Mouse (Mus musculus): ENCODE data around the gene Wbp1. TPM values are rescaled to one million over a fixed set of nuclear protein-coding genes. Genes with fewer than 3 reads are reported as not detected.

Wbp1 gene
- polyA plus RNA-seq, 1 experiment: 85.6 TPM

GRCm38 (mm10) chr6:83140044-83140443 is 18.7 kb upstream of the Wbp1 start:
- DNase-seq (ENCODE audit: low spot score): no peak

- DNase-seq (ENCODE audit: low spot score): no peak
Measured at GRCm38 (mm10) chr6:83138056-83138455, 16.7 kb upstream of the Wbp1 start.

- no peak for DNase-seq (ENCODE audit: low spot score)
Measured at GRCm38 (mm10) chr6:83137576-83137950, 16.2 kb upstream of the Wbp1 start.

- DNase-seq (ENCODE audit: low spot score): no peak
Measured at GRCm38 (mm10) chr6:83136881-83137575, 15.7 kb upstream of the Wbp1 start.

- DNase-seq (ENCODE audit: low spot score): no peak
Measured at GRCm38 (mm10) chr6:83136291-83136880, 15.0 kb upstream of the Wbp1 start.

- no peak for DNase-seq (ENCODE audit: low spot score)
Measured at GRCm38 (mm10) chr6:83135571-83136161, 14.3 kb upstream of the Wbp1 start.

GRCm38 (mm10) chr6:83134951-83135513 is 13.7 kb upstream of the Wbp1 start, which contains the start of gene Rtkn:
Gene Rtkn (plus strand): TSS chr6:83135463.
- no peak for DNase-seq (ENCODE audit: low spot score)

GRCm38 (mm10) chr6:83134226-83134625 is 12.9 kb upstream of the Wbp1 start:
- no peak for DNase-seq (ENCODE audit: low spot score)

GRCm38 (mm10) chr6:83132176-83132919 is 11.0 kb upstream of the Wbp1 start:
- no peak for DNase-seq (ENCODE audit: low spot score)

GRCm38 (mm10) chr6:83131469-83132034 is 10.2 kb upstream of the Wbp1 start:
- DNase-seq (ENCODE audit: low spot score): no peak

GRCm38 (mm10) chr6:83127419-83127818 is 6.1 kb upstream of the Wbp1 start:
- no peak for DNase-seq (ENCODE audit: low spot score)

- DNase-seq (ENCODE audit: low spot score): no peak
Measured at GRCm38 (mm10) chr6:83125331-83125730, 4.0 kb upstream of the Wbp1 start, which contains the start of gene Ino80b. Gene Ino80b (minus strand): TSS chr6:83125431.

GRCm38 (mm10) chr6:83124851-83125312 is 3.5 kb upstream of the Wbp1 start:
- DNase-seq (ENCODE audit: low spot score): peak; percentile 69

GRCm38 (mm10) chr6:83122961-83123360 is 1.6 kb upstream of the Wbp1 start:
- no peak for DNase-seq (ENCODE audit: low spot score)

GRCm38 (mm10) chr6:83121863-83122710 is 728 bp upstream of the Wbp1 start:
- DNase-seq (ENCODE audit: low spot score): no peak

- DNase-seq (ENCODE audit: low spot score): peak; percentile 26
Measured at GRCm38 (mm10) chr6:83119734-83120051, 1.7 kb downstream of the Wbp1 start.

GRCm38 (mm10) chr6:83118825-83119733 is 2.3 kb downstream of the Wbp1 start:
- peak; percentile 18 for DNase-seq (ENCODE audit: low spot score)

GRCm38 (mm10) chr6:83118369-83118768 is 3.0 kb downstream of the Wbp1 start:
- DNase-seq (ENCODE audit: low spot score): no peak

- no peak for DNase-seq (ENCODE audit: low spot score)
Measured at GRCm38 (mm10) chr6:83117616-83118015, 3.7 kb downstream of the Wbp1 start.

GRCm38 (mm10) chr6:83117165-83117438 is 4.3 kb downstream of the Wbp1 start:
- DNase-seq (ENCODE audit: low spot score): no peak

All from urinary bladder, adult 2 months (tissue).